Mouse (Mus musculus) induced T-regulatory cell, adult 2 months (primary cell): ENCODE measurements around the gene Thsd7a.

Experiments
- DNase-seq: peaks from one replicate; pipeline ENCODE4 v3.0.0-alpha.2; 2012; ENCODE audit warnings: low read depth

The Thsd7a gene

DNA sequence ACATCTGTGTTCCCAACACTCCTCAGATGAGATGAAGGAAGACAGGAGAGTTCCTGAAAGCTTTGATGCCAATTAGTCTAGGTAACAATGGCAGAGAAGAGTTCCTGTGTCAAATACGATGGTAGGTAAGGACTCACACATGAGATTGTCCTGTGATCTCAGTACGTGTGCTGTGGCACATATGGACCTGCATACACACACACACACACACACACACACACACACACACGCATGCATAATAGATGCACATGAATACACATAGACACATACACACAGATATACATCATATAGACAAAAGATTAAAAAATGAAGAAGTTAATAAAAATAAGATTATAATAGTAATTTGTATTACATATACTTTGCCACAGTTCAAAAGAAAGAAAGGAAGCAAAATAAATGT is 56.0 kb downstream of the Thsd7a start:
- DNase-seq = no peak

DNA sequence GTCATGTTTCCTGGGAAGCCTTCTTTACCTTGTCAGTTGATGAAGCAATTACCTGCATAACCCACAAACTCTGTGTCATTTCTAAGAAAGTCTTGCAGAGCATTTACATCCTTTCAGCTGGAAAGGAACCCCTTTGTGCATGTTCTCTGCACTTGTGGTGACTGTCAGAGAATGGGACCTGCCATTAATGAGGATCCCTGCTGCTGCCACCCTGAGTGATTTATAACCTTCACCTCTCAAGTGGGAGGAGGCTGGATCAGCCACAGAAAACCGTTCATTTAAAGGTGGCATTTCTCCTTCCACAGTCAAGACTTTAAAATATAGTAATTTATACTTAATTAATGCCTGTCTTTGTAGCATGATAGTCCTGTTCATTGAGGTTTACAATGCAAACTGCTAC is 99.6 kb downstream of the Thsd7a start:
- no peak for DNase-seq

DNA sequence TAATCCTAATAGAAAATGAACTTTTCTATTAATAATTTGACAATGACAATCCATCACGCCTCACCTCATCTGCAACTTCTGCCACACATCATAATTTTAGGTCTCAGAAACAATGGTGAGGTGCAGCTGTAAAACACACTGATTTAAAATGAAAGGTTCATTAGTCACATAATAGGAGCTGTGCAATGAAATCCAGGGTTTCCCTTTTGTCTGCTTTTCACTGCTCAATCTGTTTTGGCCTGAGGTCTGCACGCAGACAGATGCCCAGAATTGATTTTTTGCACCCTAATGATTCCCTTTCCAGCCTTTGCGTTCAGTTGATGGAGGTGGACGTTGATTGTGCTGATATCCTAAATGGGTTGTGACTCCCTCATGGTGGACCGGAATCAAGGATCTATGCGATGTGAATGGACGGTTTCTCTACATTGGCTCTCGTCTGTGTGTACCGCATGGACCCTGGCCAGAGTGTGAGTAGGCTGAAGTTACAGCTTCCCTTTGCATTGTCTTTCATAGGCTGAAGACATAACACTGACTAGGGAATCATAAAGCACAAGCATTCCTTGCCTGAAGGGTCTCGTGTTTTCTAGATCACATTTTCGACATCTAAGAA is 120.5 kb downstream of the Thsd7a start:
- no peak for DNase-seq

DNA sequence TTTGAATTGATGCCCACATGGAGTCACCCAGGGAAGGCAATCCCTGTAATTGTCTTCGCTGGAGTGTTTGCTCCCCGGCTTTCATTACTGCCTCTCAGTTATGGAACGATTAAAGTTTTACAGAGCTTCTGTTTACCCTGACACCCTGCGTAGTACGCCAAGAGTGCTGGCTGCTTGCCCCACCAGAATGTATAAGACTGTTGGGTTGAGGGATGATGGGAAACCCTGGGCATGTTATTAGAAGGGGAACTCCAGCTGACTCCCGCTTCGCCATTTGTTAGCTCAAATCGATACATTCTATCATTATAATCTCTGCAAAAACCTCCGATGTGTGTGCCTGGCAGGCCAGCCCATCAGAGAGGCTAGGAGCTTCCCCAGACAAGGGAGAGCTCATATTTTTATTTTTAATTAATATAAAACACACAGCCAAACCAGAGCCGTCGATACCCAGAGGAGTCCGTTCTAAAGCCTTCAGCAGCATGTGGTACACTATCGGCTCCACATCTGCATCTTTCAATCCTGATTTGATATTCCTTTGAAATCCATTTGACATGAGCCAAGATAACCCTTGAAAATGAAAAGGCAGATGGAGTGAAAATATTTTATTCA is 142.5 kb downstream of the Thsd7a start:
- no peak for DNase-seq

DNA sequence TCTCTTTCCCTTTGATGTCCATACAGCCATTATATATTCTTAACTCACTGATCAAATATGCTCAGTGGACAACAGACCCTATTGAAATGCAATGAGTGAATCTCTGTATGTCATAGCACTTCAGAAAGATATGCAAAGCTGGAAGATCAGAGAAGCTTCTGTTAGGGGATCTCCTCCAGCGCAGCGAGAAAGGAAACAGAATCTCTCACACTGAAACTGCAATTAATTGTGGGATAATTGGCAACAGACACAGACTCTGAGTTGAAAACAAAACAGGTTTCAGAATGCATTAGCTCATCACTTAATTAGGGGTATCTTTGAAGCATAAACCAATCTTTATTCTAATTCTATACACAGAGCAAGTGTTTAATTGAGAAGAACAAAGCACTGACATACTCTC is 146.3 kb downstream of the Thsd7a start:
- no peak for DNase-seq

DNA sequence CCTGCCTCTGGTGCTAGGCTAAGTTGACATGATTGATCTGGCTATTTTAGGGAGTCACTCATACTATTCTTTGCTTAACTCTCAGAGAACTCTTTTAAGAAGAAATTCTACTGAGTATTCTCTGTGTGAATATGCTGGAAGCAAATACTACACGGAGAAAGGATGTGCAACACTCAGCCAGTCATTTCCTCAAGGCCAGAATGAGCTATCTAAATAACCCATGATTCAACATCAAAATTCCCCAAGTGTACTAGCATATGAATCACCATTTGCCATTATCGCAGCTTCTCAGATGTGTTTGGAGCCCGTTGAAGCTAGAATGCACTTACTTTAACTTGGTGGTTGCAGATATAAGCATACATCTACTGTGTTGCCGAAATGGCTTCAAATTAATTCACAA is 147.0 kb downstream of the Thsd7a start:
- no peak for DNase-seq

DNA sequence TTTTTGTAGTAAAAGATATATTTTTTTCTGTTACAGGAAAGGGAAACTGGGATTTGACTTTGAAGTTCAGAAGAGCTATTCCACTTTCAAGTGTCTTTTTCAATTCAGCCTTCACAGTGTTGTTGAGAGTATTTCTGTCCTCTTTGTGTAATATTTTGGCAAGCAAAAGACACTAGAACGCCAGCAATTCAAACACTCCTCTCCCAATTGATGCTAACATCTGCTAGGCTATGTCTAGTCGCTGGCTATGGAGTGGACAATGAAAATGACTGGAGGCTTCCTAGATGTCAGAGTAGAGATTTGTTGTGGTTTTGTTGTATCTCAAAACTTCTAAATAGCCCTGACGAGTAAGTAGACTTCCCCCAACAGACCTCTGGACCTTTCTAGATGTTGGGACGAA is 164.8 kb downstream of the Thsd7a start:
- no peak for DNase-seq

DNA sequence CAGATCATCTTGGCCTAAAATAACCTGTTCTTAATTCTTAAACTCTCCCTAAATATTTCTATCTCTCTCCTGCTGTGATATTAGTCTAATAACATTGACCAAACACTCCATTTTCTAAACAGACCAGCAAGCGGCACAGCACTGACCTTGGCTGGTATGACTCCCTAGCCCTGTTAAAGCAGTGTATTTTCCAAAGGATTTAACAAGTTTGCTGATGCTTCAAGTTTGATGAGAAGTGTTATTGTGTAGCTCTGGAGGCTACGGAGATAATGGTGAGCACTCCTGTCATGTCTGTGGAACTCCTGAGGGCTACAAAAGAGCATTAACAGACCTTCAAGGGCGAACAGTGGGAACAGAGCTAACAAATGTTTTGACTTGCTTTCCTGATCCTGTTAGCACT is 168.1 kb downstream of the Thsd7a start:
- DNase-seq = no peak

DNA sequence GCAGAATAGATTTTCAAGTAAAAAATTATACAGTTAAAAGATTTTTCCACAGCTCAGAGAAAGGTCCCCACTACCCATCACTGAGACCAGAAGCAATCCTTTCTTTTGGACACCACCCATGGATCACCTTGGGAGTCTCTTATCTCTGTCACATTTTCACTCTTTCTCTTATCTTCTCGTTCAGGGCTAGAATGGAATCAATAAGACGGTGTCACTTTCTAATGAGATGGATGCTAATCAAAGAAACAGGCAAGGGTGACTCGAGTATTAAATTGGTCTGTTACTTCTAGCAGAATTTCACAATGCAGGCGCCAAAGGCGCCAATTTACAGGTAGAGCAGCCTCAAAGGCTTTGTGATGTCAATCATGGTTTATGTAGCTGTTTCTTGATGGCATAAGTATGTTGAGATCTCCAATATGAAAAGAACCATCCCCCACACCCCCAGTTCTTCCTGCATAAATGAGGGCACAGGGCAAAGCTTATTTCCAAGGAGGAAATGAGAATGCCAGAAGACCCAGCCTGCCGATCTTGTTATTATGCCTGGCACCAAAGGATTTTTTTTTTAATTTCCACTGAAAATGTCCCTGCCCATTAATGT is 173.5 kb downstream of the Thsd7a start:
- DNase-seq = no peak

DNA sequence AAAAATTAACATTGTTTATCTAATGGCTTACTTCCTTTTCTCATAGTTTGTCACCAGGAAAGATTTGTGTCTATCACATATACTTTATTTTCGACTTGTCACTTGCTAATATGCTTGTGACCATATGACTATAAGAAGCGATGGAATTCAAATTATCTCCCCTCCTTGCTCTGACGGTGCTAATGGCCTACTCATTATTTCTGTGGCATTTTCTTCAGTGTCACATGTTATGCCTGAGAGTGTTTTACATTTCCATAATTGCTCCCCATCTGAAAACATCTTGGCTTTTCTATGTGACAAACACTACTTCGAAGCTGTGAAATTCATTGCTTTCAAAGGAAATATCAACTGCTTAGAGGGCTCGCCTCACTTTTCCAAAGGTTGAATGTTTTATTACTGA is 177.0 kb downstream of the Thsd7a start:
- no peak for DNase-seq

DNA sequence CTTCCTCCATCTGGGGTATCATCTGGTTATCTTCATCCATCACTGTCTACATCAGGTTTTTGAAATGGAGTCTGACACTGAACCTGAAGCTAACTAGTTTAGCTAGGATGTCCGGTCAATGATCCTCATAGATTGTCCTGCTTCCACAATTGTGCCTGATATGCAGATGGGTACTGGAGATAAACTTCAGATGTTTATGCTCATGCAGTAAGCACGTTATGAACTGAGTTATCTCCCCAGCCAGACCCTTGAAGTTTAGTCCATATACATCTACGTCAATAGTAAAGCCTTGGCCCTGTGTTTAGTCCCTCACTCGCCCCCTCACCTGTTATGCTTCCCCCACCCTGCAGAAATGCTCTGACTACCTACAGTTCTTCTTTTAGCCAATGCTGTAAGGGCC is 184.1 kb downstream of the Thsd7a start:
- no peak for DNase-seq

DNA sequence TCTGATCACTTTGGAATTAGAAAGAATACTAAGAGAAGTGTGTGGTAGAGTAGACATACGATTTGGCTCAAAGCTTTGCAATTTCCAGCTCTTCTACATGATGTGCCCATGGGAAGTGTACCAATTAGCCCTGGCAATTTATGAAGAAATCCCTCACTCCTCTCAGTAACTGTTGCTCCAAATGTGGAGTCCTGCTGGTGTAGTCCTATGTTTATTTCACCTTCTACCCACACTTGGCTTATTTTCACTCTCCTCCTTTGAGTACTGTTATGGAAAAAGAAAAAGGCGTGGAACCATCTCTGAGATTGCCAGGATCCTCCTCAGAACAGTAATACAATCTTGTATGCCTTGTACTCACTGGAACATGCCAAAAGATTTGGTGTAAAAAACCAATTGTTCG is 186.9 kb downstream of the Thsd7a start:
- no peak for DNase-seq

DNA sequence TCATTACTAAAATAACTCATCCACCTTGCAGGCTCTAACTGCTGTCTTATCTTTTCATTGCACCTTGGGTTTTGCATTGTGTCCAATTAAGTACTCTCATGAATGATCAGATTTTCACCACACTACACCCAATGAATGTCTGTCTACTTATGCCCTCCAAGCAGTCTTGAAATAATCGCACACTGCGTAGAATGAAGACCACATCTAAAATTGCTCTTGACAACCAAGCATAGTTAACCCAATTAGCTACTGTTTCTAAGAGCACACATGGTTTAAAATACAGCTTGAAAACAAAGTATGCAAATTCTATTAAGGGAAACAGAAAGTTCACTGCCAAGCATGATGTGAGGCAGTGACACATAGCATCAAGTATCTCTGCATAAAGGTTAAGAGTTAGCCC is 188.7 kb downstream of the Thsd7a start:
- no peak for DNase-seq

DNA sequence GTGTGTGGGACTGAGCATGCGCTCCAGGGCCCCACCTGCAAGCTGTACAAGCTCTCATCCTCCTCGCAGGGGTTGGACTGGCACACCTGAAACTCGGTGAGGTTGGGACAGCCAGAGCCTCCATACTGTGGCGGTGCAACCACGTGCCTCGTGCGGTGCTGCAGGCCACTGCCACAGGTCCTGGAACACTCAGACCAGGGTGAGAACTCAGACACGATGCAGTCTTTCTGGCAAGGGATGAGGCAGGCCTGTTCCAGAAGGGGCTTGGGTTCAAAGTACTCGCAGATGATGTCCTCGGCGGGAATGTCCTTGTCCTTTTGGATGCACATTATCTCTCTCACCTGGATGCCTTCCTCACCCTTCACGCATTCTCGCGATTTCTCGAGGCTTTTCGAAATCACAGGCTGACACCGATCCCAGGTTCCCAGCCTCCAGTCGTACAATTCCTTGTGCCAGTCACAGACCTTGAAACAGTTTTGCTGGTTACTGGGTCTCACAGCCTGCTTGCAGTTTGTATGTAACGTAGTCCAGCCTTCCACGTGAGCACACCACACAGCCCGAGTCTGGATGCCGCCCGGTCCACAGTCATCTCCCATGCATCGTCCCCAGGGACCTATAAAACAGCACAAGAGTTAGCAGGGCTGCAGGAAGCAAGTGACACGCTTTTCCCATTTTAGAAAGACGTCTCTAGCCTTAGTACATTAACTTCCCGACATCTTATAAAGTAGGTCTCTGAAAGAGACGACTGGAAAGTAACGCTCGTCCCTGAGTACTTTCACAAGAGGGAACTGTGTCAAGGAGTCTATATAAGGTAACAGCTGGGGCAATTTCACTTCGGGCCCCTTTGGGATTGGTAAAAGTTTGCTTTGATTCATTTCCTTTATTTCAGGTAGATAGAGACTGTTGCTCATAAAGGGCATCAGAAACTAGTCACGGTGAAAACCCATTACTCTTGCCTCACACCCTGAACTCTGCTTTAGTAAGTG is 193.8 kb downstream of the Thsd7a start:
- no peak for DNase-seq

DNA sequence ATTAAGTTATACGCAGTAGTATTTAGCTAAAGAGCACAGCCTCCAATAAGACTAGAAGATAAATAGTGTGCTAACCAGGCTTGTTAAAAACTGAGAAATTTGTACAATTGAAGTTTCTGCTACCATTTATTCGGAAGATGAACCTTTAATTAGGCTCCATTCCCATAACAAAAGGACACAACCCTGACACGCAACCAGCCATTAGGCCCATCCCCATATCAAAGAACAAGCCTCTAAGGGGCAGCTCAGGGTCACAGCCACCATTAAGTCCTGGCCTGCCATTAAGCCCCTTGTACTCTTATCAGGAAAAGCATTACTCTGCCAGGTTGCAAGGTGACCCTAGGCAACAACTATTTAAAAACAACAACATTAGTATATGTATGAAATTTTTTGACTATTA is 198.0 kb downstream of the Thsd7a start:
- DNase-seq = no peak

DNA sequence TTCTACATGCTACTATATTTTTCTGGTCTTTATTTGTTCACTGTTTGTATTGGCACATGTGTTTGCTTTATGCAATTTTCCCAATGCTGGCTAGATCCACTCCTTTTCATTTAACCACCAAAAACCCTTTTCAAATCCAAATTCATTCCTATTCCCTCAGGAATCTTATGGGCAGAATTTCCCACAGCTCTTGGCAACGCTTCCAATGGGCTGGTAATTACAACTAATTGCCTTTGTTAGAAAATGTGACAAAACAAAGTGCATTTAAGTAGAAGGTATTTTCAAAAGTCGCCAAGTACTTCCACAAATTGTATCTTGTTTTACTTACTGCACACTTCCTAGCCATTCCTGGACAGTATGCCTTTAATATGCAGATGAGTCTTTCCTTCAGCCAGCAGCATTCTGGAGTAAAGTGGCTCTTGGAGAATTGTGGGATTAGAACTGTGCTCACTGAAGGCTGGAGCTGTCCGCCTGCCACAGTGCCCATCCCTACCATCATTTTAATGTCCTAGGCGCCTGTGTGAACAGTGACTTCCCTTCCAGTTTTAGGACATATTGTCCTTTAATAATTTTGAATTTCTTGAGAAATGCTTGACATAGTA is 199.1 kb downstream of the Thsd7a start:
- DNase-seq = no peak

DNA sequence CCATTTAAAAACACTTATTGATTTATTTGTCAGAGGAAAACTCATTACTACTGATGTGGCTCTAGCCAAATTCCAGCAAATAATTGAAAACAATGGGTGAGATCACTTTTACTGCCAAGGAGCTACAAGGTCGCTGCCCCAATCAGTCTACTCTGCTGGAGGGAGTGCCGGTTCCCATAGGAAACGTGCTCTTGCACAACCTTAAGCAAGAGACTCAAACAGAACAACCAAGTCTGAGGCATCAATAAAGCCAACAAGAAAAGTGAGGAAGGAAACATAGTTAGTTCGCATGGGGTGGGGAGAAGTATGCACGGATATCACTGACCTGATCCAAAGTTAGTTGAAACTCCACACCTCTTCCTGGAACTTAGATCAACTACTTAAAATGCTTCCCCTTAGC is 205.1 kb downstream of the Thsd7a start:
- DNase-seq = no peak

DNA sequence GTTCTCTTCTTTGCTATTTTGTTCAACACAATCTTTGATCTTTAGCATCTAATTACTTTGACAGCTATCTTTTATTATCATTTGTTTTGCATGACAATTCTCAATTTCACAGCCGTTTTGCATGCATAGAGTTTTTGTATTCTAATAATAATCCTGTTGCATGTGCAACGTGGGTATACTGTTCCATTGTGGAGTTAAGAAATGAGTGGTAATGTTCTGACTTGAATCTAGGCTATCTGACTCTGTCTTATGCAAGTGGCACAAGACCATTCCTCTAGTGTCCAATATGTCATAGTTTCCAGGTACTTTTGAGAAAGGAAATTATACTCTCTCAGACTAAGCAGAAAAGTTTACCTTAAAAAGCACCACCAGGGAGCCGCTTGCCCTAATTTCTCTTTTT is 206.7 kb downstream of the Thsd7a start:
- DNase-seq = no peak

DNA sequence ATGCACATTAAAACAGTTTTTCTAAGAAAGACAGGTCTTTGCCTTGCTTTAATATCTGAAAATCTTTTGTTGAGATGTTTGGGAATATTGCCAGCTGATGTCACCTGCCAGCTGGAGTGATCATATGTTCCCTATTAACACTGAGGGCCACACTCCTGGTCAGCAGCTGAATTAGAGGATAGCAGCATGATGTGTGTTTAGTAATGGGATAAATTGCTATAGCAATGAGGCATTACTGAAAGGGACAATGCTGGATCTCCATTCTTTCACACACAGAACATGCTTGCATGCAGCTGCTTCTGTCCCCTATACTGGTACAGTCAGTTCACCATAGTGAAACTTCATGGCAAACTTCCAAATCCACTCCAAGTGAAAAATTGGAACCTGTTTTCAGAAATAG is 230.1 kb downstream of the Thsd7a start:
- DNase-seq = no peak

DNA sequence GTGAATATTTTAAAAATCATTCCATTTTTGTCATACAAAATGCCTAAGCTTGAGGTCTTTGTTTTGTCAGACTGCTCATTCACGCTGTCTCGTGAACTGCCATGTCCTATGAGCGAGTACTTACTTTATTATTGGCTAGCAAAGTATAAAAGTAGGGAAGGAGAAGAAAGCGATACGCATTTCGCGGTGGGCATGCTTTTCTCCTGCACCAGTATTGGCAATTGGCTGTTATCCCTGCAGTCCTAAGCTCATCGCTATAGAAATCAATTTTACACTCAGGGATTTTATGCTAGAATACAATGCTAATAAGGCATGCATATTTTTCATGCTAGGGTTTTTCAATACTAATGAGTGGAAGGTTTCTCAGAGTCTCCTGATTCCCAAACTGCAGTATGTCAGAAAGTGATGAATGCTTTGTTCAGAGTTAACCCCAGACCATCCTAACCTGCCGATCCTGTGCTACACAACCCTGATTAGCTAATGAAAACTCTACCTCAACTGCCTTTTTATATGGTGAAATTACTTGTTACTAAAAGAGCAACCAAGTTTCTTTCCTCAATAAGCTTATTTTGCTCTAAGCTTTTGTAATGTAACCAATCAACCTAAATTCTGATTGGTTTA is 230.8 kb downstream of the Thsd7a start:
- no peak for DNase-seq

DNA sequence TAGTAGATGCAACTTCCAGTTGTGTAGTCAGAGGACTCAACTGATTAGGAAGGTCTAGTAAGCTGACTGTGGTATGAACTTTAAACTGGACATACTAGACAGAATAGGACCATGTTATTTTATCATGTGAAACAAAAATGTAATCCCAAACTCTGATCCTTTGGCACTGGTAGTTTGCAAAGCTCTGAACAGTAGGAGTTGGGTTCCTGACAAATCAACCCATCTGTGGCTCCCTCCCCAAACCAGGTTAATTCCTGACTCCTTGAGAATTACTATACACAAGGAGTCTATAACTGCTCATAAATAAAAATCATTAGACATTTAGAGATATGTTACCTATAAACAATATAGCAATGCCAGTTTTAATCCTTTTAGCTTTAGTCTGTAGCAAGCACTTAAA is 231.5 kb downstream of the Thsd7a start:
- no peak for DNase-seq

DNA sequence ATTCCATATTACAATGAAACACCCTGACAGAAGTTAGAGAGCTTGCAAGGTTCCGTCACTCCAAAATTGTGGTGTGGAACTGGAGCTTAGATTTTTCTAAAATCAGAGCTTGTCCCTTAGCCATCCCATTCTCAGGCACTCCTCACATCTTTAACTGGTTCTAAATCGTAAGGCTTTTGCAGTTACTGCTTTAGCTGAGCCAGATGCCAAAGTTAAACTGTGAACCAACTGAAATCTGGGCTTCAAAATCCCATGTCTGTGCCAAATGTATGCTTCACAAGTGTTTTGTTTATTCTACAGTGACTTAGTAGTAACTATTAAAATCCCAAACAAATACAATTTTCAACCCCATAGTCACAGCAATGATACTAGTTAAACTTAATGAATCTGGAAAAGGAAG is 242.3 kb downstream of the Thsd7a start:
- DNase-seq = no peak
